Mouse (Mus musculus): ENCODE results near the gene Tbc1d7.

DNA sequence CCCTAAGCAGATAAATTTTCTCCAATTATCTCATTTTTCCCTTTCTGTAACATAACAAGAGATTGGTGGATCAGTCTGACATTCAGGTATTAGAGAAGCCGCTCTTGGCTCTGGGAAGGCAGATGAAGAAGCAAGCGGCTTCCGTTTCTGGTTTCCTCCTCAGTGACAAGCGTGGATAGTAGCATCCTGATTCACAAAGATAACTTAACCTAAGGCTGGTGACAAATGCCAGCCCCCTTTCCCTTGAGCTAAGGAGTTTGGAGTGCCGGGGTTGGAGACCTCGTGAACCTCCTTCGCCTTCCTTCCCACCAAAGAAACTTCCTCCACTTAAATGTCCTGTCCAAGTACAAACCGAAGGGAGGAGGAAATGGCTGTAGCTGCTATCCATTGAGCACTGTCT lies 45.8 kb upstream of the Tbc1d7 start:
- no peak for TF ChIP-seq CTCF (IDR thresholded peaks at IDR 0.05; ENCODE audit: extremely low read depth, insufficient read depth, insufficient read length, insufficient replicate concordance)
- no peak for TF ChIP-seq POLR2A (IDR thresholded peaks at IDR 0.05; ENCODE audit: low read depth, low read length)

Data from spleen, adult 2 months (tissue).